Mouse (Mus musculus): Measurements from ENCODE around the gene Padi4.

- TF ChIP-seq GATA1 (IDR thresholded peaks at IDR 0.05; ENCODE audit: borderline replicate concordance, low read length) (no peak), FLI1 (IDR thresholded peaks at IDR 0.05; ENCODE audit: low read length) (no peak)
These were observed 39.5 kb upstream of the Padi4 start for GRCm38 (mm10) chr4:140813358-140814185.

Measured in megakaryocyte, embryonic 14.5 days (primary cell).